Mouse (Mus musculus): ENCODE results near the gene Sez6.

The Sez6 gene

GRCm38 (mm10) chr11:77930751-77931540, at the start of gene Sez6:
TSS of gene Sez6 (plus strand) at chr11:77930800.
- DNase-seq: peak; percentile 85

GRCm38 (mm10) chr11:77884524-77885245, 45.9 kb upstream of the Sez6 start:
- DNase-seq: no peak

GRCm38 (mm10) chr11:77885246-77885575, 45.4 kb upstream of the Sez6 start:
- no peak for DNase-seq

- no peak for DNase-seq
Measured at GRCm38 (mm10) chr11:77887373-77887960, 43.1 kb upstream of the Sez6 start.

- no peak for DNase-seq
Measured at GRCm38 (mm10) chr11:77888846-77889245, 41.8 kb upstream of the Sez6 start.

- DNase-seq: no peak
Measured at GRCm38 (mm10) chr11:77889484-77889883, 41.1 kb upstream of the Sez6 start.

GRCm38 (mm10) chr11:77890648-77891258, 39.8 kb upstream of the Sez6 start:
- no peak for DNase-seq

- DNase-seq: no peak
Measured at GRCm38 (mm10) chr11:77892883-77893282, 37.7 kb upstream of the Sez6 start.

- no peak for DNase-seq
Measured at GRCm38 (mm10) chr11:77893283-77893682, 37.3 kb upstream of the Sez6 start.

- peak; percentile 91 for DNase-seq
Measured at GRCm38 (mm10) chr11:77893787-77894718, 36.5 kb upstream of the Sez6 start, which contains the start of gene Pipox. TSS of gene Pipox (minus strand) at chr11:77894096.

- no peak for DNase-seq
Measured at GRCm38 (mm10) chr11:77894967-77895366, 35.6 kb upstream of the Sez6 start.

- peak; percentile 65 for DNase-seq
Measured at GRCm38 (mm10) chr11:77896011-77896410, 34.6 kb upstream of the Sez6 start.

- DNase-seq: no peak
Measured at GRCm38 (mm10) chr11:77896480-77896819, 34.1 kb upstream of the Sez6 start.

GRCm38 (mm10) chr11:77896820-77897805, 33.5 kb upstream of the Sez6 start:
- DNase-seq: no peak

- DNase-seq: no peak
Measured at GRCm38 (mm10) chr11:77900187-77900586, 30.4 kb upstream of the Sez6 start.

GRCm38 (mm10) chr11:77900696-77901095, 29.9 kb upstream of the Sez6 start:
- no peak for DNase-seq

- no peak for DNase-seq
Measured at GRCm38 (mm10) chr11:77901366-77901765, 29.2 kb upstream of the Sez6 start.

GRCm38 (mm10) chr11:77901775-77902355, 28.7 kb upstream of the Sez6 start:
- no peak for DNase-seq

GRCm38 (mm10) chr11:77903761-77904160, 26.8 kb upstream of the Sez6 start:
- no peak for DNase-seq

- no peak for DNase-seq
Measured at GRCm38 (mm10) chr11:77904707-77905106, 25.9 kb upstream of the Sez6 start.
